Mouse (Mus musculus) liver, postnatal 0 days (tissue): ENCODE results near the gene Bves.

Experiments used
- CTCF ChIP-seq: sonication (generic); IDR thresholded peaks from 2 replicates; pipeline ENCODE4 v1.5.1; 2016; ENCODE audit warnings: antibody characterized with exemption, low read depth
- EP300 ChIP-seq: IDR thresholded peaks from 2 replicates; pipeline ENCODE4 v1.6.1; 2016; ENCODE audit warnings: antibody characterized with exemption, low read depth, mild to moderate bottlenecking

DNA sequence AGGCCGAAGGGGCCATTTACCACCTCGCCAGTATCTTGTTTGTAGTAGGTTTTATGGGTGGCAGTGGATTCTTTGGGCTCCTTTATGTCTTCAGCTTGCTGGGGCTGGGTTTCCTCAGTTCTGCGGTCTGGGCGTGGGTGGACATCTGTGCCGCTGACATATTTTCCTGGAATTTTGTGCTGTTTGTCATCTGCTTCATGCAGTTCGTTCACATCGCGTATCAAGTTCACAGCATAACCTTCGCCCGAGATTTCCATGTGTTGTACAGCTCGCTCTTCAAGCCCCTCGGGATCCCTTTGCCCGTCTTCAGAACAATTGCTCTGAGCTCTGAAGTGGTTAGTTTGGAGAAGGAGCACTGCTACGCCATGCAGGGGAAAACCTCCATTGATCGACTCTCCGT lies 20.7 kb upstream of the Bves start:
- no peak for TF ChIP-seq CTCF
- TF ChIP-seq EP300 = no peak
